Mouse (Mus musculus): ENCODE results near the gene Anapc16. TPM values are rescaled to one million over a fixed set of nuclear protein-coding genes. Genes with fewer than 3 reads are reported as not detected.
A peak's percentile ranks its signal among the peaks of the same experiment; 100 is the strongest.

The Anapc16 gene
- polyA plus RNA-seq, 1 experiment: 100 TPM

DNA sequence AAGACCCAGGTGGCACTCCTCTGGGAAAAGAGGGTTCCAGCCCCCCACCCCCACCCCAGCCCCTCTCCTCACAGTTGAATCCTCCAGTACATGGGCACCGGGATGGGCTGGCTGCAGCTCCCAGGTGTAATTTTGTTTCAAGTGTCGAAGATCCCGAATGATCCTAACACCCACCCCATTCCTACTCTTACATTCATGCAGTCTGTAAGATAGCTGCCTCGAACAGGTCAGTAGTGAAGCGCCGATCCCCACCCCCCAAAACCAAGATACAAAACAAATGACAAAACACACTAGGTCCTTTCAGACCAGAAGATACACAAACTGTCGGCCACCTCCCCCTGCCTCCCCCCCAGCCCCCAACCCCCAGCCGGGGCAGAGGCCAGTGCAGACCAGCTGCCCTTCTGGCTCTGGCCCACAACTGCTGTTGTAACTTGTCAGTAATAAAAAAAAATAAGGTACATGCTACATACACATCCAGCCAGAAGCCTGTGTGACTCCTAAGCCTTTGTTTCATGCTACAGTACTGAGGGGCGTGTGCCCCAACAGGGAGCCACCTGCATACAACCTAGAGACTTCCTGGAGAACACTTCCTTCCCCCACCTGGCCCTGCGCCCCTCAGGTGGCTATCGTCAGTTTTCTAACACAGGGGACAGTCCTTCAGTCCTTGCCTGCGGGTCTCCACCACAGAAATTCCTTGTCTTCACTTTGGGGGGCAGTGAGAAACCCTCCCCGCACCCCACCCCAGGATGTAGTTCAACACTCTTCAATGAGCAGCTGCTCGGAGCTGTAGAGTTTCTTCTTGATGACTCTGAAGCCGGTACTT is 52.9 kb downstream of the Anapc16 start:
- no peaks in the 10 kb centered on the region for H3K36me3 ChIP-seq (ENCODE audit: control insufficient read depth, insufficient read depth, low read length)
- H3K4me3 ChIP-seq (ENCODE audit: insufficient read depth, low read depth, low read length): peak overlapping the region; percentile 64
- no peaks in the 10 kb centered on the region for H3K27me3 ChIP-seq (replicated peaks; ENCODE audit: control insufficient read depth, insufficient read depth, low read length)
- H3K4me1 ChIP-seq (ENCODE audit: control insufficient read depth, insufficient read depth, low read length): peaks cover 13% of the 10 kb centered on the region; the same call in 1 of the 2 replicates
- no peak for DNase-seq
- TF ChIP-seq CTCF (conservative IDR thresholded peaks at IDR 0.05; ENCODE audit: insufficient read depth, insufficient read length, low read depth, low read length): no peak
- no peak for TF ChIP-seq POLR2A (IDR thresholded peaks at IDR 0.05; ENCODE audit: low read depth, low read length)
- 35% methylated on average over 15 of the region's 15 CpGs for WGBS
- H3K27ac ChIP-seq (ENCODE audit: insufficient read depth, low read depth, low read length): peak overlapping the region; percentile 78

DNA sequence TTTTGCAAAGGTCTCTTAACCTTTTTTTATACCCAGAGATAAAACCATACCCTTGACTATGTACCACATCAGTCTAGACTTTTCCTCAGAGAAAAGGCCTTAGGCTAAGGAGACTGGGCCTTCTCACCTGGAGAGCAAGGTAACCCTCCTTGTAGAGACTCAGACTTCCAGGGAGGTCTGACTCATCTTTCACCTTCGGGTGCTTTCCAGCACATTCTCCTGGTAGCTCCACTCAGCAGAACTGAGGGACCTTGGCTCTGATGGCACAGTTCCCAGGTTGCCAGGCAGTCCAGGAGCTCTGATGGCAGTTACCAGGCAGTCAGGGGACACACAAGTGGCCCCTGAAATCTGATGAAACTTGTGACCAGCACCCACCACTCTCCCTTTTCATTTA is 53.7 kb downstream of the Anapc16 start:
- H3K27me3 ChIP-seq (replicated peaks; ENCODE audit: control insufficient read depth, insufficient read depth, low read length): no peaks in the 10 kb centered on the region
- peak overlapping the region; percentile 2; the same call in 1 of the 2 replicates for H3K27ac ChIP-seq (ENCODE audit: insufficient read depth, low read depth, low read length)
- TF ChIP-seq CTCF (conservative IDR thresholded peaks at IDR 0.05; ENCODE audit: insufficient read depth, insufficient read length, low read depth, low read length) (no peak), POLR2A (IDR thresholded peaks at IDR 0.05; ENCODE audit: low read depth, low read length) (no peak)
- WGBS: 7% methylated on average over 1 of the region's 1 CpGs
- peak; percentile 85 for DNase-seq
- peaks cover 13% of the 10 kb centered on the region; the same call in 1 of the 2 replicates for H3K4me1 ChIP-seq (ENCODE audit: control insufficient read depth, insufficient read depth, low read length)
- H3K36me3 ChIP-seq (ENCODE audit: control insufficient read depth, insufficient read depth, low read length): no peaks in the 10 kb centered on the region
- H3K4me3 ChIP-seq (ENCODE audit: insufficient read depth, low read depth, low read length): peak overlapping the region; percentile 25; the same call in 1 of the 2 replicates

DNA sequence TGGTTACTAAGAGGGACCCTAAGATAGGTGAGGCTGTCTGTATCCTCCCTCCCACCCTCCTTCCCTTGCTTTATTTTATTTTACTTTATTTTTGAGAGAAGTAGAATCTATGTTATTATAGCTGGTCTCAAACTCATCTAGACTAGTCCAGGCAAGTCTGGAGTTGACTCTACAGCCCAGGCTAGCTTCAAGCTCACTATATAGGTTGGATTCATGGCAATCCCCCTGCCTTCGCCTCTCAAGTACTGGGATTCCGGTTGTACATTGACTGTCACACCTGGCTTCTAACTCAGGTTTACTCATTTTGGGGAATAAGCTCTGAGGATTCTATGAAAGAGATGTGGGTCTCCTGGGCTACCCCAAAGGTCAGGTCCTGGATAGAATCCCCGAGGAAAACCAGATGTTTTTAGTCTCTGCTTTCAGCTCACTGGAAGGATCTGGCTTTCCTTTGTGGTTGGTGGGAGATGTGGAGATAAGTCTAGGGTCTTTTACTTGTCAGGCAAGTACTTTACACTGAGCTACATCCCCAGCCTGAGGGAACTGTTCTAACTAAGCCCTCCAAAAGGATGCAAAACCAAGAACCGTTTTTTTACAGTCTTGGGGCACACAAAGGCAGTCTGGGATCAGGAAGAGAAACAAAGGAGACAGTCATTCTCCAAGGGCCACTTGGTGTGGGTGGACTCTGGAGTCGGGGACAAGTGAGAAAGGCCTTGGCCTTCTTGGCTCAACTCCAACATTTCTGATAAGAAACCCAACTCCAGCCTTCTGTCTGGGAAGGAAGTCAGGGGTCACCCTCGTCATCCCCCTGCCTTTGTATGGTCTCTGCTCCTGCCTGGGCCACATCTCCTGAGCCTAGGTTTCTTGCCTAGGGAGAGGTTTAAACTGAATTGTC is 54.3 kb downstream of the Anapc16 start:
- Histone ChIP-seq H3K4me3 (ENCODE audit: insufficient read depth, low read depth, low read length) (no peak overlapping the region), H3K27ac (ENCODE audit: insufficient read depth, low read depth, low read length) (peak overlapping the region; percentile 2; the same call in 1 of the 2 replicates), H3K4me1 (ENCODE audit: control insufficient read depth, insufficient read depth, low read length) (peaks cover 13% of the 10 kb centered on the region; the same call in 1 of the 2 replicates), H3K27me3 (replicated peaks; ENCODE audit: control insufficient read depth, insufficient read depth, low read length) (no peaks in the 10 kb centered on the region), H3K36me3 (ENCODE audit: control insufficient read depth, insufficient read depth, low read length) (no peaks in the 10 kb centered on the region)
- WGBS: 47% methylated on average over 6 of the region's 6 CpGs
- TF ChIP-seq CTCF (conservative IDR thresholded peaks at IDR 0.05; ENCODE audit: insufficient read depth, insufficient read length, low read depth, low read length): no peak
- no peak for TF ChIP-seq POLR2A (IDR thresholded peaks at IDR 0.05; ENCODE audit: low read depth, low read length)
- peak; percentile 62 for DNase-seq

- no peak overlapping the region; the same call in 1 of the 2 replicates for H3K27ac ChIP-seq (ENCODE audit: insufficient read depth, low read depth, low read length)
- WGBS: 65% methylated on average over 7 of the region's 7 CpGs
- no peak for DNase-seq
Observed at GRCm38 (mm10) chr10:59947296-59948073, 55.5 kb downstream of the Anapc16 start.

DNA sequence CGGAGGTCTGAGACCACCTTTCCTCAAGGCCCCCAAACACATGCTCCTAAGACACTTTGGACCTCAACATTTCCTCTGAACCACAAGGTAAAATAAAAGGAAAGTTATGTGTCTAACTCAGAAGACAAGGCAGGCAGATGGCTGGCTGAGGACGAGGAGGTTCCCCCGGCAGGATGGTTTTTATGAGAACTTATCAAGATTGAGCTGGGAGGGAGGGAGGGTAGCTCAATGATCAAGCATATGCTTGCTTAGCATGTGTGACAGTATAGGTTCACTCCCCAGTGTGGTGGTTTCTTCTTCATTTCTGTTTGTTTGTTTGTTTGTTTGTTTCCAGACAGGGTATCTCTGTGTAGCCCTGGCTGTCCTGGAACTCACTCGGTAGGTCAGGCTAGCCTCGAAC is 56.6 kb downstream of the Anapc16 start:
- DNase-seq: no peak
- TF ChIP-seq POLR2A (IDR thresholded peaks at IDR 0.05; ENCODE audit: low read depth, low read length) (no peak), CTCF (conservative IDR thresholded peaks at IDR 0.05; ENCODE audit: insufficient read depth, insufficient read length, low read depth, low read length) (no peak)
- Histone ChIP-seq H3K4me1 (ENCODE audit: control insufficient read depth, insufficient read depth, low read length) (peaks cover 13% of the 10 kb centered on the region), H3K27me3 (replicated peaks; ENCODE audit: control insufficient read depth, insufficient read depth, low read length) (no peaks in the 10 kb centered on the region), H3K4me3 (ENCODE audit: insufficient read depth, low read depth, low read length) (no peak overlapping the region), H3K36me3 (ENCODE audit: control insufficient read depth, insufficient read depth, low read length) (no peaks in the 10 kb centered on the region), H3K27ac (ENCODE audit: insufficient read depth, low read depth, low read length) (no peak overlapping the region)
- WGBS: 95% methylated on average over 5 of the region's 5 CpGs

More at GRCm38 (mm10) chr10:59947296-59948073, 55.5 kb downstream of the Anapc16 start:
- Histone ChIP-seq H3K4me1 (ENCODE audit: control insufficient read depth, insufficient read depth, low read length) (peaks cover 14% of the 10 kb centered on the region), H3K4me3 (ENCODE audit: insufficient read depth, low read depth, low read length) (no peak overlapping the region), H3K36me3 (ENCODE audit: control insufficient read depth, insufficient read depth, low read length) (no peaks in the 10 kb centered on the region), H3K27me3 (replicated peaks; ENCODE audit: control insufficient read depth, insufficient read depth, low read length) (no peaks in the 10 kb centered on the region)
- TF ChIP-seq CTCF (conservative IDR thresholded peaks at IDR 0.05; ENCODE audit: insufficient read depth, insufficient read length, low read depth, low read length): no peak
- TF ChIP-seq POLR2A (IDR thresholded peaks at IDR 0.05; ENCODE audit: low read depth, low read length): no peak

DNA sequence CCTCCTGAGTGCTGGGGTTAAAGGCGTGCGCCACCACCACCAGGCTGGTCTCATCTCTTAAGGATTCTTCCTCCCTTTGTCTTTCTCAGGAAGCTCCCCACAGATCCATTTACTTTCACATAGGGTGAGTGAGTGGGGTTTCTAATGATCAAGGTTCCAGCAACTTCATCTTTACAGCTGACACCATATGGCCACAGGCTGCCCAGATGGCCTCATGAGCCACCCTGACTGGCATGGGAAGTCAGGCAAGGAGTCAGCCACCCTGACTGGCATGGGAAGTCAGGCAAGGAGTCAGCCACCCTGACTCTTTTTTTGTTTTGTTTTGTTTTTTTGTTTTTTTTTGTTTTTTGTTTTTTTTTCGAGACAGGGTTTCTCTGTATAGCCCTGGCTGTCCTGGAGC is 57.5 kb downstream of the Anapc16 start:
- WGBS: 95% methylated on average over 3 of the region's 3 CpGs
- TF ChIP-seq CTCF (conservative IDR thresholded peaks at IDR 0.05; ENCODE audit: insufficient read depth, insufficient read length, low read depth, low read length) (no peak), POLR2A (IDR thresholded peaks at IDR 0.05; ENCODE audit: low read depth, low read length) (no peak)

More for the DNA sequence above, 57.5 kb downstream of the Anapc16 start:
- Histone ChIP-seq H3K27ac (ENCODE audit: insufficient read depth, low read depth, low read length) (no peak overlapping the region), H3K36me3 (ENCODE audit: control insufficient read depth, insufficient read depth, low read length) (no peaks in the 10 kb centered on the region), H3K4me1 (ENCODE audit: control insufficient read depth, insufficient read depth, low read length) (peaks cover 13% of the 10 kb centered on the region), H3K27me3 (replicated peaks; ENCODE audit: control insufficient read depth, insufficient read depth, low read length) (no peaks in the 10 kb centered on the region), H3K4me3 (ENCODE audit: insufficient read depth, low read depth, low read length) (no peak overlapping the region)
- no peak for DNase-seq
